Mouse (Mus musculus): ENCODE data around the gene Gm7030. TPM values are rescaled to one million over a fixed set of nuclear protein-coding genes. Genes with fewer than 3 reads are reported as not detected.

Gene Gm7030
- not detected for polyA plus RNA-seq (2014; fragmentation: Illumina TruSeq; extraction: RNeasy Lipid Tissue Mini Kit (QIAGEN cat#74804); ENCODE audit: low read depth, low replicate concordance)

GRCm38 (mm10) chr17:36128968-36129817 is at the start of gene Gm7030:
Gene Gm7030 (minus strand): TSS chr17:36129425.

GRCm38 (mm10) chr17:36168039-36168652 is 38.9 kb upstream of the Gm7030 start, which contains the start of gene Gm8909:
Gene Gm8909 (minus strand): TSS chr17:36168537.

GRCm38 (mm10) chr17:36121352-36122020 is 7.7 kb downstream of the Gm7030 start, which contains the start of gene Gm19684:
Gene Gm19684 (plus strand): TSS chr17:36121678.

Other genes starting within 250 kb of the Gm7030 start
- 39.3 TPM for gene Dhx16, start 249.6 kb downstream of the Gm7030 start, polyA plus RNA-seq (2014; fragmentation: Illumina TruSeq; extraction: RNeasy Lipid Tissue Mini Kit (QIAGEN cat#74804); ENCODE audit: low read depth, low replicate concordance)
- 17.0 TPM for gene 2310061I04Rik, start 232.0 kb downstream of the Gm7030 start, polyA plus RNA-seq (2014; fragmentation: Illumina TruSeq; extraction: RNeasy Lipid Tissue Mini Kit (QIAGEN cat#74804); ENCODE audit: low read depth, low replicate concordance)
- 10.3 TPM for gene Atat1, start 219.3 kb downstream of the Gm7030 start, polyA plus RNA-seq (2014; fragmentation: Illumina TruSeq; extraction: RNeasy Lipid Tissue Mini Kit (QIAGEN cat#74804); ENCODE audit: low read depth, low replicate concordance)
- gene Mrps18b, start 213.0 kb downstream of the Gm7030 start, polyA plus RNA-seq (2014; fragmentation: Illumina TruSeq; extraction: RNeasy Lipid Tissue Mini Kit (QIAGEN cat#74804); ENCODE audit: low read depth, low replicate concordance): 25.6 TPM
- 12.4 TPM for gene Ppp1r10, start 213.0 kb downstream of the Gm7030 start, polyA plus RNA-seq (2014; fragmentation: Illumina TruSeq; extraction: RNeasy Lipid Tissue Mini Kit (QIAGEN cat#74804); ENCODE audit: low read depth, low replicate concordance)
- 15.0 TPM for gene Abcf1, start 159.7 kb downstream of the Gm7030 start, polyA plus RNA-seq (2014; fragmentation: Illumina TruSeq; extraction: RNeasy Lipid Tissue Mini Kit (QIAGEN cat#74804); ENCODE audit: low read depth, low replicate concordance)
- 1.5 TPM for gene Gnl1, start 149.6 kb downstream of the Gm7030 start, polyA plus RNA-seq (2014; fragmentation: Illumina TruSeq; extraction: RNeasy Lipid Tissue Mini Kit (QIAGEN cat#74804); ENCODE audit: low read depth, low replicate concordance)
- 1.4 TPM for gene Prr3, start 149.2 kb downstream of the Gm7030 start, polyA plus RNA-seq (2014; fragmentation: Illumina TruSeq; extraction: RNeasy Lipid Tissue Mini Kit (QIAGEN cat#74804); ENCODE audit: low read depth, low replicate concordance)
- 3.9 TPM for gene H2-T24, start 108.9 kb downstream of the Gm7030 start, polyA plus RNA-seq (2014; fragmentation: Illumina TruSeq; extraction: RNeasy Lipid Tissue Mini Kit (QIAGEN cat#74804); ENCODE audit: low read depth, low replicate concordance)
- 29.7 TPM for gene H2-T23, start 96.6 kb downstream of the Gm7030 start, polyA plus RNA-seq (2014; fragmentation: Illumina TruSeq; extraction: RNeasy Lipid Tissue Mini Kit (QIAGEN cat#74804); ENCODE audit: low read depth, low replicate concordance)
- gene H2-T22, start 86.7 kb downstream of the Gm7030 start, polyA plus RNA-seq (2014; fragmentation: Illumina TruSeq; extraction: RNeasy Lipid Tissue Mini Kit (QIAGEN cat#74804); ENCODE audit: low read depth, low replicate concordance): 46.2 TPM
- gene Gm6034, start 86.5 kb downstream of the Gm7030 start, polyA plus RNA-seq (2014; fragmentation: Illumina TruSeq; extraction: RNeasy Lipid Tissue Mini Kit (QIAGEN cat#74804); ENCODE audit: low read depth, low replicate concordance): not detected
- gene Gm11127, start 71.1 kb downstream of the Gm7030 start, polyA plus RNA-seq (2014; fragmentation: Illumina TruSeq; extraction: RNeasy Lipid Tissue Mini Kit (QIAGEN cat#74804); ENCODE audit: low read depth, low replicate concordance): not detected
- gene Gm19684, start 7.7 kb downstream of the Gm7030 start, polyA plus RNA-seq (2014; fragmentation: Illumina TruSeq; extraction: RNeasy Lipid Tissue Mini Kit (QIAGEN cat#74804); ENCODE audit: low read depth, low replicate concordance): not detected
- gene Gm8909, start 39.1 kb upstream of the Gm7030 start, polyA plus RNA-seq (2014; fragmentation: Illumina TruSeq; extraction: RNeasy Lipid Tissue Mini Kit (QIAGEN cat#74804); ENCODE audit: low read depth, low replicate concordance): not detected
- gene H2-T3, start 60.9 kb upstream of the Gm7030 start, polyA plus RNA-seq (2014; fragmentation: Illumina TruSeq; extraction: RNeasy Lipid Tissue Mini Kit (QIAGEN cat#74804); ENCODE audit: low read depth, low replicate concordance): not detected
- gene Rpp21, start 128.6 kb upstream of the Gm7030 start, polyA plus RNA-seq (2014; fragmentation: Illumina TruSeq; extraction: RNeasy Lipid Tissue Mini Kit (QIAGEN cat#74804); ENCODE audit: low read depth, low replicate concordance): 2.5 TPM
- gene Trim39, start 142.8 kb upstream of the Gm7030 start, polyA plus RNA-seq (2014; fragmentation: Illumina TruSeq; extraction: RNeasy Lipid Tissue Mini Kit (QIAGEN cat#74804); ENCODE audit: low read depth, low replicate concordance): 9.3 TPM
- not detected for gene H2-M10.2, start 157.1 kb upstream of the Gm7030 start, polyA plus RNA-seq (2014; fragmentation: Illumina TruSeq; extraction: RNeasy Lipid Tissue Mini Kit (QIAGEN cat#74804); ENCODE audit: low read depth, low replicate concordance)
- gene H2-M10.1, start 196.7 kb upstream of the Gm7030 start, polyA plus RNA-seq (2014; fragmentation: Illumina TruSeq; extraction: RNeasy Lipid Tissue Mini Kit (QIAGEN cat#74804); ENCODE audit: low read depth, low replicate concordance): not detected
- gene H2-M10.3, start 239.0 kb upstream of the Gm7030 start, polyA plus RNA-seq (2014; fragmentation: Illumina TruSeq; extraction: RNeasy Lipid Tissue Mini Kit (QIAGEN cat#74804); ENCODE audit: low read depth, low replicate concordance): not detected